Mouse (Mus musculus): ENCODE results near the gene Zfp64. TPM values are rescaled to one million over a fixed set of nuclear protein-coding genes. Genes with fewer than 3 reads are reported as not detected.
A peak's percentile ranks its signal among the peaks of the same experiment; 100 is the strongest.

Gene Zfp64
- 10 to 100 TPM; 15.7 to 16.7 TPM for total RNA-seq (2021)
- long read RNA-seq, experiment 1, transcript Zfp64-201 (6 exons, 2,438 nt), result major isoform, 21 of 26 reads
- long read RNA-seq, experiment 1, partial matches to known transcripts, result 2 of 26 reads
- long read RNA-seq, experiment 1, other reads (novel, unspliced or antisense), result 1 of 26 reads
- long read RNA-seq, experiment 2, transcript Zfp64-201 (6 exons, 2,438 nt), result major isoform, 13 of 18 reads
- long read RNA-seq, experiment 2, partial matches to known transcripts, result 2 of 18 reads
- long read RNA-seq, experiment 2, other reads (novel, unspliced or antisense), result 3 of 18 reads

- DNase-seq (ENCODE audit: low spot score in 2 of 2), result peak; percentile 72 to 86
Measured at GRCm38 (mm10) chr2:168954835-168955716, at the start of gene Zfp64. TSS of gene Zfp64 (minus strand) at chr2:168955587.

- peak in 1 of 2 experiments; percentile 19 for DNase-seq (ENCODE audit: low spot score in 2 of 2)
Measured at GRCm38 (mm10) chr2:168992642-168993420, 37.4 kb upstream of the Zfp64 start.

- DNase-seq (ENCODE audit: low spot score in 2 of 2), result no peak
Measured at GRCm38 (mm10) chr2:168990957-168991356, 35.6 kb upstream of the Zfp64 start.

GRCm38 (mm10) chr2:168990061-168990753 is 34.8 kb upstream of the Zfp64 start:
- peak; percentile 5 to 31 for DNase-seq (ENCODE audit: low spot score in 2 of 2)

GRCm38 (mm10) chr2:168988056-168988455 is 32.7 kb upstream of the Zfp64 start:
- DNase-seq (ENCODE audit: low spot score in 2 of 2), result no peak

GRCm38 (mm10) chr2:168987421-168987820 is 32.0 kb upstream of the Zfp64 start:
- DNase-seq (ENCODE audit: low spot score in 2 of 2), result no peak

GRCm38 (mm10) chr2:168981951-168982350 is 26.6 kb upstream of the Zfp64 start:
- DNase-seq (ENCODE audit: low spot score in 2 of 2), result no peak

GRCm38 (mm10) chr2:168981448-168981847 is 26.1 kb upstream of the Zfp64 start:
- DNase-seq (ENCODE audit: low spot score in 2 of 2), result no peak

- DNase-seq (ENCODE audit: low spot score in 2 of 2), result peak; percentile 23 to 40
Measured at GRCm38 (mm10) chr2:168980859-168981258, 25.5 kb upstream of the Zfp64 start.

GRCm38 (mm10) chr2:168979742-168980141 is 24.4 kb upstream of the Zfp64 start:
- DNase-seq (ENCODE audit: low spot score in 2 of 2), result no peak

- no peak for DNase-seq (ENCODE audit: low spot score in 2 of 2)
Measured at GRCm38 (mm10) chr2:168978031-168978430, 22.6 kb upstream of the Zfp64 start.

GRCm38 (mm10) chr2:168970131-168970530 is 14.7 kb upstream of the Zfp64 start:
- DNase-seq (ENCODE audit: low spot score in 2 of 2), result no peak

- no peak for DNase-seq (ENCODE audit: low spot score in 2 of 2)
Measured at GRCm38 (mm10) chr2:168968136-168968925, 12.9 kb upstream of the Zfp64 start.

- DNase-seq (ENCODE audit: low spot score in 2 of 2), result no peak
Measured at GRCm38 (mm10) chr2:168966525-168966924, 11.1 kb upstream of the Zfp64 start.

- no peak for DNase-seq (ENCODE audit: low spot score in 2 of 2)
Measured at GRCm38 (mm10) chr2:168964849-168965248, 9.5 kb upstream of the Zfp64 start.

GRCm38 (mm10) chr2:168961729-168962666 is 6.6 kb upstream of the Zfp64 start:
- no peak for DNase-seq (ENCODE audit: low spot score in 2 of 2)

- no peak for DNase-seq (ENCODE audit: low spot score in 2 of 2)
Measured at GRCm38 (mm10) chr2:168960814-168961213, 5.4 kb upstream of the Zfp64 start.

GRCm38 (mm10) chr2:168959339-168959885 is 4.0 kb upstream of the Zfp64 start:
- no peak for DNase-seq (ENCODE audit: low spot score in 2 of 2)
